Mouse (Mus musculus): ENCODE results near the gene Mrgprh. TPM values are rescaled to one million over a fixed set of nuclear protein-coding genes. Genes with fewer than 3 reads are reported as not detected.

Gene Mrgprh
- total and polyA plus RNA-seq, 3 experiments, result not detected

DNA sequence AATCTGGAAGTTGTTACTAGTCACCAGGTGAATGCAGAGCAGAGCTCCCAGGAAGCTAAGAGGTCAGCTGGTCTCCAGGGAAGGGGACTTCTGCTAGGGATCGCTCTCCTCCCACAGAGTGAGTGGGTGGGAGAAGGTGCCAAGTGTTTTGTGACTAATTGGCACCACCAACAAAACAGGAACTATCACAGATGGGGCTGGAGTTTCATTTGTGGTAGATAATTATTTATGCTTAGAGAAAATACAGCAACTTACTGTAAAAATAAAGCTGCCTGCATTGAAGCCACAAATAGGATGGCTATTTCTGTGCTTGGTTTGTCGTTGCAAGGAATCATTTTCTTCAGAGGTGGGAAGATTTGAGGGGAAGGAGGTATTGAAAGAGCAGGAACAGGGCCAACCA lies 22.0 kb upstream of the Mrgprh start:
- no peaks in the 10 kb centered on the region for H3K79me2 ChIP-seq (ENCODE audit: control insufficient read depth, insufficient read depth, low read length, poor library complexity)
- no peaks in the 10 kb centered on the region for H3K27me3 ChIP-seq (ENCODE audit: control insufficient read depth in 1 of 2, insufficient read depth in 2 of 2, low read length in 2 of 2)
- no peak overlapping the region for H3K9ac ChIP-seq (ENCODE audit: control insufficient read depth, low read depth, low read length, poor library complexity, severe bottlenecking)
- no peaks in the 10 kb centered on the region for H3K9me3 ChIP-seq (replicated peaks; ENCODE audit: insufficient read depth, low read length)
- peak; percentile 42 for DNase-seq (ENCODE audit: low read depth, low spot score)
- H3K4me3 ChIP-seq (ENCODE audit: control insufficient read depth in 1 of 2, insufficient read depth in 1 of 2, low read depth in 2 of 2, low read length in 2 of 2), result no peak overlapping the region
- H3K4me1 ChIP-seq (ENCODE audit: control insufficient read depth in 1 of 2, insufficient read depth in 2 of 2, low read length in 2 of 2), result peaks cover 0 to 2% of the 10 kb centered on the region in 2 experiments; a peak in 2 of 4 replicates
- H3K36me3 ChIP-seq (ENCODE audit: control insufficient read depth in 1 of 2, insufficient read depth in 2 of 2, low read length in 2 of 2), result peaks cover 0 to 2% of the 10 kb centered on the region in 2 experiments; a peak in 1 of 4 replicates
- no peak overlapping the region for H3K27ac ChIP-seq (ENCODE audit: control insufficient read depth, low read depth, low read length)
- TF ChIP-seq POLR2AphosphoS5 (IDR thresholded peaks at IDR 0.05; ENCODE audit: borderline replicate concordance, low read depth, low read length), result no peak
- TF ChIP-seq GABPA (IDR thresholded peaks at IDR 0.05; ENCODE audit: low read depth, low read length), result no peak
- TF ChIP-seq ELF1 (IDR thresholded peaks at IDR 0.05; ENCODE audit: low read depth, low read length), result no peak
- TF ChIP-seq CTCF (IDR thresholded peaks at IDR 0.05 in 2 of 3, conservative IDR thresholded peaks at IDR 0.05 in 1 of 3; ENCODE audit: control insufficient read depth in 1 of 3, insufficient read depth in 1 of 3, low read depth in 2 of 3, low read length in 3 of 3, poor library complexity in 1 of 3, severe bottlenecking in 1 of 3), result no peak
- no peak for TF ChIP-seq MAFK (IDR thresholded peaks at IDR 0.05; ENCODE audit: borderline replicate concordance, low read depth, low read length)
- TF ChIP-seq E2F4 (IDR thresholded peaks at IDR 0.05; ENCODE audit: borderline replicate concordance, low read depth, low read length), result no peak
- TF ChIP-seq CHD1 (IDR thresholded peaks at IDR 0.05; ENCODE audit: low read depth, low read length), result no peak
- TF ChIP-seq ZC3H11A (IDR thresholded peaks at IDR 0.05; ENCODE audit: low read depth, low read length), result no peak
- no peak for TF ChIP-seq POLR2AphosphoS2 (IDR thresholded peaks at IDR 0.05; ENCODE audit: low read length)
- no peak for TF ChIP-seq BHLHE40 (IDR thresholded peaks at IDR 0.05; ENCODE audit: borderline replicate concordance, low read depth, low read length)
- no peak for TF ChIP-seq TBP (IDR thresholded peaks at IDR 0.05; ENCODE audit: low read depth, low read length)

DNA sequence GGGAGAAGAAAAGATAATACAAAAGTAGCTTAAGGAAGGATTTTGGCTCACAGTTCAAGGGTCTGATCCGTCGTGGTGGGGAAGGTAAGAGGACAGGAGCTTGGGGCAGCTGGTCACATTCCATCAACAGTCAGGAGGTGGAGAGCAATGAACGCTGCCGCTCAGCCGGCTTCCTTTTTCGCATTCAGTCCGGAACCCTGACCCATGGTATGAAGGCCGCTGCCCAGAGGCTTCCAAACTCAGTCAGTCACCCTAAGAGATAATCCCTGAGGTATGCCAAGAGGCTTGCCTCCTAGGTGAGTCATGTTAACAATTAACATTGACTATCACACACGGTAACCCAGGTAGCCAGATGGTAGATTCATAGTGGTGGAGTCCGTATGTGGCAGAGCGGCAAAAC lies 21.4 kb upstream of the Mrgprh start:
- DNase-seq (ENCODE audit: low read depth, low spot score), result no peak
- peaks cover 0 to 2% of the 10 kb centered on the region in 2 experiments; a peak in 2 of 4 replicates for H3K4me1 ChIP-seq (ENCODE audit: control insufficient read depth in 1 of 2, insufficient read depth in 2 of 2, low read length in 2 of 2)
- H3K36me3 ChIP-seq (ENCODE audit: control insufficient read depth in 1 of 2, insufficient read depth in 2 of 2, low read length in 2 of 2), result peaks cover 0 to 2% of the 10 kb centered on the region in 2 experiments; a peak in 1 of 4 replicates
- no peaks in the 10 kb centered on the region for H3K9me3 ChIP-seq (replicated peaks; ENCODE audit: insufficient read depth, low read length)
- no peaks in the 10 kb centered on the region for H3K79me2 ChIP-seq (ENCODE audit: control insufficient read depth, insufficient read depth, low read length, poor library complexity)
- no peak overlapping the region for H3K27ac ChIP-seq (ENCODE audit: control insufficient read depth, low read depth, low read length)
- TF ChIP-seq CHD1 (IDR thresholded peaks at IDR 0.05; ENCODE audit: low read depth, low read length), result no peak
- TF ChIP-seq ZKSCAN1 (IDR thresholded peaks at IDR 0.05; ENCODE audit: low read depth, low read length), result no peak
- no peak for TF ChIP-seq EP300 (IDR thresholded peaks at IDR 0.05; ENCODE audit: low read depth in 1 of 2, low read length in 2 of 2)
- no peak for TF ChIP-seq POLR2A (IDR thresholded peaks at IDR 0.05; ENCODE audit: control insufficient read depth in 1 of 2, insufficient read depth in 1 of 2, low read depth in 1 of 2, low read length in 2 of 2, poor library complexity in 1 of 2)
- no peak for TF ChIP-seq ZNF384 (IDR thresholded peaks at IDR 0.05; ENCODE audit: low read depth, low read length)
- TF ChIP-seq NRF1 (IDR thresholded peaks at IDR 0.05; ENCODE audit: insufficient read depth, low read depth, low read length, poor library complexity, severe bottlenecking), result no peak
- no peak for TF ChIP-seq MAZ (IDR thresholded peaks at IDR 0.05; ENCODE audit: low read depth, low read length)
- TF ChIP-seq HCFC1 (IDR thresholded peaks at IDR 0.05; ENCODE audit: low read depth, low read length), result no peak
- TF ChIP-seq JUND (IDR thresholded peaks at IDR 0.05; ENCODE audit: low read depth, low read length), result no peak
- no peak overlapping the region for H3K4me3 ChIP-seq (ENCODE audit: control insufficient read depth in 1 of 2, insufficient read depth in 1 of 2, low read depth in 2 of 2, low read length in 2 of 2)
- no peaks in the 10 kb centered on the region for H3K27me3 ChIP-seq (ENCODE audit: control insufficient read depth in 1 of 2, insufficient read depth in 2 of 2, low read length in 2 of 2)
- H3K9ac ChIP-seq (ENCODE audit: control insufficient read depth, low read depth, low read length, poor library complexity, severe bottlenecking), result no peak overlapping the region

All from MEL (cell line).